Mouse (Mus musculus) urinary bladder, postnatal 10 days (tissue): ENCODE data around the gene Fstl1.

Experiments
- DNase-seq: peaks from one replicate; pipeline ENCODE4 v3.0.0; 2022; ENCODE audit warnings: low spot score

Gene Fstl1

GRCm38 (mm10) chr16:37787558-37788194 lies 11.0 kb downstream of the Fstl1 start:
- no peak for DNase-seq

DNA sequence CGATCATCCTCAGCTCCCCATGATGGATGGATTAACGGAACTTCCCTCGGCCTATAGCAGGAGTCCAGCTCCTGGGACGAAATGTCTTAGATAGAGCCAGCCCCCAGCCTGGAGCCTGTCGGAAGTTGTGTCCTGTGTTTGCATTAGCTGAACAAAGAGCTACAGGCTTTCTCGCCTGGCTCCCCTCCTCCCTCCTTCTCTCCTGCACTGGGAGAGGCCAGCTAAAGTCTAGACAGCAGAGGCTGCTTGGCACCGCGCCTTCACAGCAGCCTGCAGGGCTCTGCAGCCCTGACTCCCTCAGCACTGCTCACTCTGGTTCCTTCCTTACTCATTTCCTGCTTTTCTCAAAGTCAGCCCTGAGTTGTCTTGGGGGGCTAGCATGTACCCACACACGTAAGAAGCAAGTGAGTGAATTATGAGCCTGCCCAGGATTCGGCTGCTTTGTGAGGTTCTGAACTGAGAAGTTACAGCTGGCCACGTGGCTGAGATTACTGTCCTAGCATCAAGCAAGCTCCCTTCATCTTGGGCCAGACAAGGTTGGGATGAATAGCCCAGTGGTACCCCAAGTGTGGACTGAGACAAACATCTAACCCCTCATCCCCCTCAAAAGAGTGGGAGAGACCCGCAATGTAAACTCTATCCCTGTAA lies 11.8 kb downstream of the Fstl1 start:
- DNase-seq, result no peak

DNA sequence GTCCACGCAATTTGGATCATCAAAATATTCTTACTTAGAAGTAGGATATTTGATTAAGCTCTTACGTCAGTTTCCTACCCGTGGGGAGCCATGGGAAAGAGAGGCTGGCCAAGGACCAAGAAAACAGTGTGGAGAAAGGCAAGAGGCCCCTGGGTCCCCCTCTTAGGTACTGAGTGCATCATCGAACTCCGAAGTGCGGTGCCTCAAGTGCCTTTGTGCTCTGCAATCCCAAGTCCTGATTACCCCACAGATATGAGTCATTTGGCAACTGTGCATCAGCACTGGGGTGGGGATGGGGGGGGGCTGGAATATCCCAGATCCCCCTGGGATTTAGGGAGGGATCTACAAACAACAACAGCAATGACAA lies 12.3 kb downstream of the Fstl1 start:
- DNase-seq, result no peak

DNA sequence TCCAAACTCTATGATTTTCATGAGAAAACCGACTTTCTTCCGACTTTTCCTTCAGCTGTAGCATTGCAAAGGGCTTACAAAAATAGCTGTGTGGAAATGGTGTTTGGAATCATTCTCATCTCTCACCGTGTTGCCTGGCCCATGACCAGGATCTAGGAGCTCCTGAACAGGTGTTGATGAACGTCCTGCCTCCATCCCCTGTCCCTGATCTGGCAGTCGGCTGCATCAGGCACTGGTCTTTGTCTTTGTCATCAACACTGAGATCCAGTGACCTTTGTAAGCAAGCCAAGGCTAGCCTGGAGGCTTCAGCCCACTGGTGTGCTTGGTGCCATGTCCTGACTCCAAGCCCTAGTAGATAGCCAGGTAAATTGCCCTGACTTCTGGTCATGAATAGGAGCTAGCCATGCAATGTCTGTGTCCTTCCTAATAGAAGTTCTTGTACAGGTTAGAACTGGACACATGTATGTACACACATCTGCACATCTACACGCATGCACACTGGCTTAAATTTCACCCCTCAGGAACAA lies 12.8 kb downstream of the Fstl1 start:
- DNase-seq, result no peak

DNA sequence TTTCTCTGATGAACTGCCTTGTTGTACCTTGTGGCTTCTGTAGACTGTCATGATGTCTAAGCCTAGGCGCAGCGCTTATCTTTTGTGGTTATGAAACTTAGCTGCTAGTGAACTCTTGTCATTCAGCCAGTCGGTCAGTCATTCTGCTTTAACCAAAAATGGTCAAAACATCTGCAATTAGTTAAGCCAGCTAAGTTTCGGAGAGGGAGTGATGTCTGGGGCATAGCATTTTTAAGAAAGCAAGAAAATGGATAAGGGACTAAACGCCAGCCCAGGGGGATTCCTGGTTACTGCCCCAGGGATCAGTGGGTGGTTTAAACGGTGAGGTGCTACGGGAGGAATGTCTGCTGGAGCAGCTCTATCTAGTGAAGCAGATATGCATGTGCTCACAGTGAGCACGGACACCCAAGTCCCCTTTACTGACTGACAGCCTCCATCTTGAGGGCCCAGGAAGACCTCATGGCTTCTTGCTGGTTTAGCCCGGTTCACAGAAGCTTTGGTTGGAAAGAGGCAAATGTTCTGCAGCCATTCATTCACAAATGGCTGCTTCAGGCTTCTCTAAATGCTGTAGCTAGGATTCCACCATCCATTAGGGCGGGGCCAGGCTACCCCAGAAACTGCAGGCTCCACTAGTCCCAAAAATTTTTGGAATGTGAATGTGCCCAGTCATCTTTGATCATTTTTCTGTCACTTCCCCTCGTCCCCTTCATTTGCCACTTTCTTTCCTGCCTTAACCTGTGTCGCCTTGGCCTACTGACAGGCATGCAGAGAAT lies 13.5 kb downstream of the Fstl1 start:
- DNase-seq, result no peak

GRCm38 (mm10) chr16:37790781-37791175 lies 14.1 kb downstream of the Fstl1 start:
- DNase-seq, result no peak

GRCm38 (mm10) chr16:37795651-37796150 lies 19.0 kb downstream of the Fstl1 start:
- DNase-seq, result no peak

- DNase-seq, result no peak
Measured at GRCm38 (mm10) chr16:37796270-37796669, 19.6 kb downstream of the Fstl1 start.

- no peak for DNase-seq
Measured at GRCm38 (mm10) chr16:37801097-37801496, 24.4 kb downstream of the Fstl1 start.

- no peak for DNase-seq
Measured at GRCm38 (mm10) chr16:37802686-37803295, 26.1 kb downstream of the Fstl1 start.

- no peak for DNase-seq
Measured at GRCm38 (mm10) chr16:37803387-37803950, 26.8 kb downstream of the Fstl1 start.

- no peak for DNase-seq
Measured at GRCm38 (mm10) chr16:37805746-37806495, 29.2 kb downstream of the Fstl1 start.

DNA sequence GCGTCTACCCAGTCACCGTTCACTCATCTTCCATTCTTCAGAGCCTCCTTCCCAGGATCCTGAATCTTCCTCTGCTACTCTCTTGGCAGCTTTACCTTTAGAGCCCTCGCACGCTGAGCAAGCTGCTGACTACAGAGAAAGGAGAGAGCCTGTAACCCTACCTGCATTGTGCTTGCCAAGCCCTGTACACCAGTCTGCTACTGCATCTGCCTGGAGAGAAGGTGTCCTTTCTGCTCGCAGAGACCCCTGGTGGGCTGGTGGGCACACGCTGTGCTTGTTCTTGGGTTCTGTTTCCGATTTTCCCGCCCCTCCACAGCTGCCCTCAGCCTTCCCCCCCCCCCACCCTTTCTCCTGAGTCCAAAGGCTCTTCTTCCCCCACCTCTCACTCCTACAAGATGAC lies 30.6 kb downstream of the Fstl1 start:
- no peak for DNase-seq

- DNase-seq, result no peak
Measured at GRCm38 (mm10) chr16:37808866-37809622, 32.4 kb downstream of the Fstl1 start.

DNA sequence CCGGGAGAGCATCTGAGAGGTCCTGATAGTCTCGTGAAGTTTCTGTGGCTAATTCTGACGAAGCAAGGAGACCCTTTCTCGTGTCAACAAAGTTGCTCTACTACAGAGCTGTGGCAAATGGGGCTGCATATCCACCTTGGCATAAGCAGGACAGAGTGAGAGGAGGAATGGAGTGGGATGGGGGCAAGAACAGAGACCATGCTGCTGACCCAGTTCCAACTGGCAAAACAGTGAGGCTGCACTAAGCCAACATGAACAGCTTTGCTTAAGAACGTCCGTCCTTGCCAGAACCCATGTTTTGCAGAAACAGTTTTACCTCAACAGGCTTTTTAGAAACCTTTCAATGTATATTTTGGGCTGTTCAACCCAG lies 32.9 kb downstream of the Fstl1 start:
- no peak for DNase-seq

- DNase-seq, result no peak
Measured at GRCm38 (mm10) chr16:37811874-37812273, 35.2 kb downstream of the Fstl1 start.

GRCm38 (mm10) chr16:37812474-37812886 lies 35.8 kb downstream of the Fstl1 start:
- no peak for DNase-seq

GRCm38 (mm10) chr16:37813691-37814382 lies 37.2 kb downstream of the Fstl1 start:
- DNase-seq, result no peak

GRCm38 (mm10) chr16:37814383-37814971 lies 37.8 kb downstream of the Fstl1 start:
- no peak for DNase-seq

GRCm38 (mm10) chr16:37817986-37818385 lies 41.3 kb downstream of the Fstl1 start:
- no peak for DNase-seq
